Mouse (Mus musculus) layer of hippocampus, adult 2 months (tissue): Measurements from ENCODE around the gene Cryl1. TPM values are rescaled to one million over a fixed set of nuclear protein-coding genes. Genes with fewer than 3 reads are reported as not detected.

Source experiments
- DNase-seq, 2 experiments: peaks; one replicate each; pipeline ENCODE4 v3.0.0; 2022; ENCODE audit warnings: low spot score in 2 of 2
- H3K27ac ChIP-seq: fragments of 200-600 bp; 2 replicates; pipeline ENCODE4 v1.8.1; 2022
- H3K4me3 ChIP-seq: fragments of 200-600 bp; 2 replicates; pipeline ENCODE4 v1.8.1; 2022; ENCODE audit warnings: mild to moderate bottlenecking
- CTCF ChIP-seq: fragments of 200-600 bp; conservative IDR thresholded peaks from 2 replicates; pipeline ENCODE4 v1.8.1; 2022; ENCODE audit warnings: antibody characterized with exemption, mild to moderate bottlenecking, moderate library complexity
- total RNA-seq, 2 experiments: library from RNA; stranded (reverse); gene quantifications; 2 replicates each; pipeline ENCODE4 v1.2.3; 2021

Gene Cryl1
- total RNA-seq, 2 experiments from 2014 or later: 18.2 to 21.5 TPM

DNA sequence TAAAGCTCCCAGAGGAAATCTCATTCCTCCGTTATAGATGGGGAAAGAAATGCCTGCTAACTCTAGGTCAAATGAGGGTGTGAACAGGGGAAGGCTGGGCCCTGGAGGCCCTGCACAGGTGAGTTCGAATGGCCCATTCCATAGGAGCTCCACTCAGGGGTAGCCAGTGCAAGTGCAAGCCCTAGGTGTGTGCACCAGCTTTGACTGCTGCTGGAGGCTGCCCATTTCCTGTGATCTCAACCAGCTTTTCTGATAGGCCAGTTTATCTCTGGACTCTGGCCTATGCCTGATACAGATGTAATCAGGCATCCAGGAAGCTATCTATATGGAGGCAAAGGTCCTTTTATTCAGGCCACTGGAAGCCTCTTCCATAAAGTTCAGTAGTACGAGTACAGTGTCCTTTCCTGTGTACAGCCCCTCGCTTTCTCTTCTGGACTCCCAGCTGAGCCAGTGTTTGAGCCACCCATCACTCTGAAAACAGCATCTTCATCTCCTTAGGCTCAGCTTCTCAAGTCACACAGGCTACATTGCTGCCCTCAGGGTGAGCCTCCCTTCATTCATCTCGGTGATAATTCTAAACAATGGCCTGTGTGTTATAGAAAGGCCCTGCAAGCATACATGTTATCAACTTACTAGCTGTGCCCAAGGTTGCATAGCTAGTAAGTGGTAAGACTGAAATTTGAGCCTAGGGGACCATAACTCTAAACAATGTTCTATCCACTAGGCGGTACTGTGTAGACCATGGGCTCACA is 167.9 kb downstream of the Cryl1 start:
- no peak overlapping the region for H3K27ac ChIP-seq
- no peak for TF ChIP-seq CTCF
- no peak for DNase-seq
- no peak overlapping the region for H3K4me3 ChIP-seq

Other genes with a start within 250 kb of the Cryl1 start
- gene Ift88, start 25.5 kb upstream of the Cryl1 start, total RNA-seq: 10 to 100 TPM; 14.8 to 17.7 TPM
- 10 to 100 TPM; 11.2 to 12.3 TPM for gene Il17d, start 126.2 kb upstream of the Cryl1 start, total RNA-seq
- 10 to 100 TPM; 30.9 to 33.4 TPM for gene Eef1akmt1, start 173.1 kb upstream of the Cryl1 start, total RNA-seq